Mouse (Mus musculus) left cerebral cortex, postnatal 10 days (tissue): ENCODE data around the gene Phospho2. TPM values are rescaled to one million over a fixed set of nuclear protein-coding genes. Genes with fewer than 3 reads are reported as not detected.
"Not testable (repeated sequence)": the region's sequence is repeated elsewhere in the genome, so short reads cannot be mapped to it uniquely, and the experiment has no call there.

Source experiments
- DNase-seq, 2 experiments: peaks; one replicate each; pipeline ENCODE4 v3.0.0; 2021 to 2022; ENCODE audit warnings: low spot score in 2 of 2, mixed read lengths in 1 of 2; ENCODE audit errors: extremely low spot score in 1 of 2
- intact Hi-C: fragments of 180-260 bp; cut with DNase I; formaldehyde crosslinking; loops from one replicate; pipeline ENCODE4 v1.15.1; 2025
- total RNA-seq, 2 experiments: library from RNA; stranded (reverse); gene quantifications; 2 replicates each; pipeline ENCODE4 v1.2.3; 2021

Phospho2 gene
- total RNA-seq: 10 to 100 TPM; 15.8 to 19.0 TPM

GRCm38 (mm10) chr2:69789429-69790069 is at the start of gene Phospho2, which contains the start of gene Ccdc173:
Gene Phospho2, plus strand, starts transcription at chr2:69789623.
Gene Ccdc173, minus strand, starts transcription at chr2:69789575.
- intact Hi-C loops: loop anchor here (10.0 kb wide), 1 partner anchor 75 kb away; the partner anchor contains the start of gene Ssb
- DNase-seq: peak; percentile 96 to 99

DNA sequence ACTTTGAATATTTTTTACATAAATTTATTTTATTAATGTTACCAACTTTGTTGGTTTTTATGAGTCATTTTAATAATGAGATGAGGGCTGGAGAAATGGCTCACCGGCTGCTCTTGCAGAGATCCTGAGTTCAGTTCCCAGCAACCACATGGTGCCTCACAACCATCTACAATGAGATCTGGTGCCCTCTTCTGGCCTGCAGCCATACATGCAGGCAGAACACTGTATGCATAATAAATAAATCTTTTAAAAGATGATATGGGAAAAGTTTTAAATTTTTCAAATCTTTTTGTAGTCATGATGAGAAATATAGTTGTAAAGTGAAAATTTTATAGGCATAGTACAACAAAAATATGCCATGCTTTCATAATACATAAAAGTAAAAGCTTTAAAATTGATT is 44.3 kb upstream of the Phospho2 start:
- intact Hi-C loops: loop anchor here (10.0 kb wide), 1 partner anchor 250 kb away; no protein-coding TSS in a partner anchor
- no peak for DNase-seq

DNA sequence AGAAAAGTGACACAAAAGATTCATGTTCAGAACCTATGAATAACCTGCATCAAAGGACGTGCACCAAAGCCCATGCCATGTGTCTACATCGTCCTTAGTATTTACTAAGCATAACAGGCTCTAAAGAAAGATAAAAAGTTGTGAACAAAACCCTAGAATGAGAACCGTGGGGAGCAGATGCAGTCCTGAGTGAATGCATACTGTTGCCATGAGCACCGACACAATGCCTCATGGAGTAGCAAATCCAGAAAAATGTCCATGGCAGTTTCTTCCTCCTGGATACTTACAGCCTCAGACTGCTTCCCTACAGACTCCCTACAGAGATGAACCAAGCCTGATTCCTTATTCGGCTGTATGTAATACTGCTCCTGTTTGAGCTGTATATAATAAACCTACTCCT is 28.4 kb upstream of the Phospho2 start:
- DNase-seq: no peak
- intact Hi-C loops: no loop called here

DNA sequence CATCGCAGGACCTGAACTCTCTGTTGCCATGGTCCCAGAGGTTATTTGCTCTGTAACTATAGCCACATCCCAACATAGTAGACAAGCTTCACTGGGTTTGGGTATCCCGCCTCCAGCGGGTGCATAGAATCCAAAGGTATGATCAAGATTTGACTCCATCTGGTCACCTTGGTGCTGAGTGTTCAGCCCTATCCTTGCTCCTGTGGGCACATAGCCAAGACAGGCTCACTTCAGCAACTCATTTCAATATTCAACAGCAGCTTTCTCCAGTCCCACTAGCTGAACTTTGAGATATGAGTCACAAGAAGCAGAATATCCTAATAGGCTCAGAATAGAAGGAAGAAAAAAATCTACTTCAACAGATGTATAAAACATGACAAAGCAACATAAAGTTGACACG is 26.1 kb upstream of the Phospho2 start:
- DNase-seq: no peak
- intact Hi-C loops: no loop called here

DNA sequence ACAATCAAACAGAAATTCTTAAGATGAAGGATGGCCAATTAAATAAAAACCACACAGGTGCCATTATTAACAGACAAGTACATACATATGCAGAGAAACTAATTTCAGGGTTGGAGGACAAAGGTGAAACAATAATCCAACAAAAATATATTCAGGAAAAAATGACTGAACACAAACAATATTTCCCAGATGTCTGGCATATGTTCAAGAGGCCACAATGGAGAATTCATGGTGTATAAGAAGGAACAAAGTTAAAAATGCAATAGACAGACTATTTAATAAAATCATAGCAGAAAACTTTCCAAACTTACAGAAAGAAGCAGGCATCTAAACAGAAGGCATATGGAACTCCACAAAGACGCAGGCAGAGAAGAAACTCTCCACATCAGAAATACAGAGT is 24.7 kb upstream of the Phospho2 start:
- intact Hi-C loops: no loop called here
- DNase-seq: no peak

GRCm38 (mm10) chr2:69773331-69773730 is 16.1 kb upstream of the Phospho2 start:
- DNase-seq: peak; percentile 38 to 40
- intact Hi-C loops: no loop called here

DNA sequence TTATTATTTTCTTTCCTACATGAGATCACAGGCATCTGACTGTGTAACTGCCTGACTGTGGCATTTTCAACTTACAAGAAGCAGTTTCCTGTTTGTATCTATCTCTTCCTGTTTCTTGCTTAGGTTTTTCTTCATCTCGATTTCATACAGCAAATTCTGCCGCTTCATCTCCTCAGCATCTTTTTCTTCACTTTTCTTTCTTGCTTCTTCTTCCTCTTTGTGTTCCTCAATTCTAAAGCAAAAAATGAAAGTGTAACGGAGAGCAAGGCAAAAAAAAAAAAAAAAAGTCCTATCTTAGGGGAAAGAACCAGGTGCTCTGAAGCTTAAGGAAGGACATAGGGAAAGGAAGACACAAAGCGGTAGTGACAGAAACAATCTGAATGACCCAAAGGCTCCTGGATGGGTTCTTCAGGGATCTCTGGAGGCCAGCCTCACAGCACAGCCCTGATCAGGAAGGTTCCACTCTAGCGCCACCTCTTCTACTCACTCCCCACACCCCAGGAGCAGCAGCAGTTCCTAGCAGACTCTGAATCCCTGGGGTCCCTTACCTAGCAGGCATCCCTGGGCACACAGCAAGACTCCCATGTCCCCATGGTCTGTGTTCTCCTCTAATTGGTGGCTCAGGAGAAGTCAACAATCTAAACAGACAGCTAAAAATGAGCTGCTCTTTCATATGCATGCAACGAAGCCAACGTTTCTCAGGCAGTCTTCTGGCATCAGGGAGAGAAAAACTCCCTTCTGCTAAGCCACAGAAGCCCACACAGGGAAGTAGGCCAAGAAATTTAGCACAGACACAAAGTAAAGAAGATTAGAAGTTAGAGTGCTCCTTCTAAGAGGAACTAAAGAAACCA is 11.2 kb upstream of the Phospho2 start:
- peak in 1 of 2 experiments; percentile 42 for DNase-seq
- intact Hi-C loops: no loop called here

GRCm38 (mm10) chr2:69778836-69779177 is 10.6 kb upstream of the Phospho2 start:
- DNase-seq: no peak
- intact Hi-C loops: no loop called here

DNA sequence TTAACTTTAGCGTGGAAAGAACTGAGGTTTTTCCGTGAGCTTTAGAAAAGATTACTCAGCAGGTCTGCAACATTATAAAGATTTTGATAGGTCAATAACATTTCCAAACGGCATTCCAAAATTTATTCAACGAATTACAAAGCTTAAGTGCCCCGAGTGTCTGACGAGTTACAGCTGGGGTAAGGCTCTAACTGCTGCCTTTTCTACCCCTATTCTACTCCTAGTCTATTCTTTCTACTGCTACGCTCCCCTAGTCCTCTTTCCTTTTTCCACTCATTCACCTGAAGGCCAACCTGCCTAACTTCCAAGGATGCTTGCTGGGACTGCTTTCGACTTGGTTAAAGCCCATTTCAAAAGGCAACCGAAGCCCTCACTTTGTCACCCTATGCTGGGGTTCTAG is 449 bp upstream of the Phospho2 start:
- DNase-seq: no peak
- intact Hi-C loops: no loop called here

- peak; percentile 69 to 85 for DNase-seq
Observed at GRCm38 (mm10) chr2:69790285-69790684, 862 bp downstream of the Phospho2 start.

DNA sequence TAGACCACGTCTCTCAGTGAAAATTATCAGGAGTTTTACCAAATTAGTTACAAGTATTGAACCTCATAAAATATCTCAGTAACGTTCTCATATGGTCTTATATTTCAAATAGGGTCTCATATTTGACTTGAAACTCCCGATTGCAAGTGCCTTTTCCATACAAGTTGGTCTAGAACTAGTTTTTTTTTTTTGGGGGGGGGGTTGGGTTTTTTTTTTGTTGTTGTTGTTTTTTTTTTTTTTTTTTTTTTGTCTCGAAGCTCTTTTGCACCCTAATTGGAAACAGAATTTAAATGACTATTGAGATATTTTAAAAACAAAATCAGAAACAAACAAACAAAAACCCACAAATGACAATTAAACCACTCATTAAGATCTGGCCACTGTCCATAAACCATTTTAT is 1.3 kb downstream of the Phospho2 start:
- DNase-seq: no peak
- intact Hi-C loops: loop anchor here (10.0 kb wide), 1 partner anchor 74 kb away; the partner anchor contains the start of gene Ssb

More at GRCm38 (mm10) chr2:69790285-69790684, 862 bp downstream of the Phospho2 start:
- intact Hi-C loops: loop anchor here (10.0 kb wide), 1 partner anchor 75 kb away; the partner anchor contains the start of gene Ssb

- intact Hi-C loops: no loop called here
- DNase-seq: peak in 1 of 2 experiments; percentile 68
Observed at GRCm38 (mm10) chr2:69802911-69803312, 13.5 kb downstream of the Phospho2 start.

GRCm38 (mm10) chr2:69803756-69804155 is 14.3 kb downstream of the Phospho2 start:
- DNase-seq: no peak
- intact Hi-C loops: no loop called here

GRCm38 (mm10) chr2:69804663-69805062 is 15.2 kb downstream of the Phospho2 start:
- intact Hi-C loops, DNase-seq: not testable (repeated sequence)

GRCm38 (mm10) chr2:69810169-69810568 is 20.7 kb downstream of the Phospho2 start:
- no peak for DNase-seq
- intact Hi-C loops: no loop called here

- DNase-seq, intact Hi-C loops: not testable (repeated sequence)
Observed at GRCm38 (mm10) chr2:69811349-69811748, 21.9 kb downstream of the Phospho2 start.

GRCm38 (mm10) chr2:69816575-69816974 is 27.2 kb downstream of the Phospho2 start:
- no peak for DNase-seq
- intact Hi-C loops: no loop called here

DNA sequence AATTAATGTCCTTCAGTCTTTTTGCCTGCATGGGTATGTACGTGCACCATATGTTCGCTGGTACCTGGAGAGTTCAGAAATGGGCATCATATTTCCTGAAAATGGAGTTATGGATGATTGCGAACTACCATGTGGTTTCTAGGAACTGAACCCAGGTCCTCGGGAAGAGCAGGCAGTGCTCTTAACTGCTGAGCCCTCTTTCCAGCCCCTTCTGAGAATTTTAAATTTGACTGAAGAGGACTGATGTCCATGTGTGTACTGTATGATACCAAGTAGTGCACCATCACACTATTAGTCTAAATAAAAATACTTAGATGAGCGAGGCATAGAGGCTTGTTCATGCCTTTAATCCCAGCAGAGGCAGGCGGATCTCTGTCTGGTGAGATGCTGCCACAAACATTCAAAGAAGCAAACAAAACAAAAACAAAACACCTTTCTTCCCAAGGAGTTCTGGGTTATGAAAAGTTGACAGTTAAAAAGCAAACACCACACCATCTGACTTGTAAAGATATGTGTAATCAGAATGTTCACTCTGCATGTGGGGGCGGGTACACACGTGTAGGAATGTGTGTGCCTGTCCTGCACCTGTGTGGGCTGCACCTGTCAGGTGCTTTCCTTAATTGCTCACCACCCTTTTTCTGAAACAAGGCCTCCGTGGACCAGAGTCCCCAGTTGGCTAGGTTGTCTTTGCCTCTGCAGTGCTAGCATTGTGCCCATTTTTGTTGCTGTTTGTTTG is 29.1 kb downstream of the Phospho2 start:
- no peak for DNase-seq

GRCm38 (mm10) chr2:69820201-69820600 is 30.8 kb downstream of the Phospho2 start:
- intact Hi-C loops: loop anchor here (5.0 kb wide), 1 partner anchor 42 kb away; the partner anchor contains the start of gene Ssb
- no peak for DNase-seq

More for the DNA sequence above, 29.1 kb downstream of the Phospho2 start:
- intact Hi-C loops: no loop called here
